Mouse (Mus musculus): ENCODE data around the gene Gm45208.
A peak's percentile ranks its signal among the peaks of the same experiment; 100 is the strongest.

Gm45208 gene

DNA sequence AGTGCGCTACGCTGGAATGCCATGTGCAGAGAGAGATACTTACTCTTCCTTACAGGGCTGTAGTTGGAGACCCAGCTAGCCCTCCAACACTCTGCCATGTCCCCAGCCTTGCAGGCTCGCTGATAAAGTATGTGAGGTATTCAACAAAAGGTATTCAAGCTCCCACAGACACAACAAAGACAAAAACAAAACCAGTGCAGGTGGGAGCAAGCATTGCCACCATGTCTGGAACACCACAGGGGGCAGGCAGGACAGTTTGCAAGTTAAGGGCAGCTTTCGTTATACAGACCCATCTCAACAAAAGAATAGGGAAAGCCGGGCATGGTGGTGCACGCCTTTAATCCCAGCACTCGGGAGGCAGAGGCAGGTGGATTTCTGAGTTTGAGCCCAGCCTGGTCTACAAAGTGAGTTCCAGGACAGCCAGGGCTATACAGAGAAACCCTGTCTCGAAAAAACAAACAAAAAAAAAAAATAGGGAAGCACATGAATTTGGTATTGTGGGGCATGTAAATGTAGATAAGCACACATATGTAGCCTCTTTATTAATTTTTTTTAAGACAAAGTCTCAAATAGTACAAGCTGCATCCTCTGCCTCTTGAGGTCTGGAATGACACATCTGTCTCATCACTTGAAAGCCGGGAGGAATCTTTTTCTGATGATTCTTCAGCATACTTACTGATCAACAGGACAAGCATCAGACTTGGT lies 53.6 kb downstream of the Gm45208 start:
- DNase-seq: no peak

DNA sequence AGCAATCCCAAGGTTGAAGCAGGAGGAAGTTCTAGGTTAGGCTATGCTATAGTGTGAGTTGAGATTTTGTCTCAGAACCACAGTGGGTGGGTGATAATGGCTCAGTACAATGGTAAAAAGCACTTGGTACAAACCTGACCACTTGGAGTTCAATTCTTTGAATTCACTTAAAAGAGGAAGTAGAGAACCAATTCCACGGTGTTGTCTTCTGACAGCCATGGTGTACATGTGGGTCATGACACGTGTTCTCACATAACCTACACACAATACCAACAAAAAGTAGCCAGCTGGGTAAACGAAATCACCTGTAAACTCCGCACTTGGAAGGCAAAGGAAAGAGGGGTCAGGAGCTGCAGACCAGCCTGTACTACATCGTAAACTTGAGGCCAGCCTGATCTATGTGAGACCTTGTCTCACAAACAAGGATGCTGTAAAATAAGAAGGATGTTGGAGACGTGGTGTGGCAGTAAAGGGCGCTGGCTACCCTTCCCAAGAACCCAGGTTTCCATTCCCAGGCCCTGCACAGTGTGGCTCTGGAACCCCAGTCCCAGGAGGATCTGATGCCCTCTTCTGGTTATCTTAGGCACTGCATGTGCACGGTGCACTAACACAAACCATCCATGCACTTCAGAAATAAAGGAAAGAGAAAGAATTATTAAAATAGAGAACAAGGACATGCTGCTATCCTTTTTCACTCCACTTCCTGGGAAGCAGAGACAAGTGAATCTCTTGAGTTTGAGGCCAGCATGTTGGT lies 54.5 kb downstream of the Gm45208 start:
- peak; percentile 66 to 75 for DNase-seq

DNA sequence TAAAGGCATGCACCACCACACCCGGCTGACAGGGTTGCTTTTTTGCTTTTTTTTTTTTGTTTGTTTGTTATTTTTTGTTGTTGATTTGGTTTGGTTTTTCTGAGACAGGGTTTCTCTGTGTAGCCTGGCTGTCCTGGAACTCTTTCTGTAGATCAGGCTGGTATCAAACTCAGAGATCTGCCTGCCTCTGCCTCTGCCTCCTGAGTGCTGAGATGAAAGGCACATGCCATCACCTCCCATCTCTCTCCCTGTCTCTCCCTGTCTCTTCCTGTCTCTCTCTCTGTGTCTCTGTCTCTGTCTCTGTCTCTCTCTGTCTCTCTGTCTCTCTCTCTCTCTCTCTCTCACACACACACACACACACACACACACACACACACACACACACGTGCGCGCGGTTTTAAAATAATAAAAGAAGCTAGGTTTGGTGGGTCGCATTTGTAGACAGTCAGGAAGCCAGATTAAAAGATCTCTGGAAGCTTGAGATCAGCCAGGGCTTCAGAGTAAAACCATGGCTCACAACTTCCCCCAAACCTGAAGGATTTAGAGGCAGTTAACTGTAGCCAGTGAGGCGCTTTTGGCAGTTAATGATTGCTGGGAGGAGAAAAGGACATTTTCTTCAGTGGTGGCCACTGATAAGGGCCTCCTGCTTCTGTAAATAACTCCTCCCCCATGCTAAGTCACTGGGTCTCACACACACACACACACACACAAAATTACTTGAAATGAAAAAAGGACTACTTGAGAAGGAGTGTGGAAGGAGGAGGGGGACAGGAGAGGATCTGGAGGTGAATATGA lies 56.6 kb downstream of the Gm45208 start:
- DNase-seq: no peak

DNA sequence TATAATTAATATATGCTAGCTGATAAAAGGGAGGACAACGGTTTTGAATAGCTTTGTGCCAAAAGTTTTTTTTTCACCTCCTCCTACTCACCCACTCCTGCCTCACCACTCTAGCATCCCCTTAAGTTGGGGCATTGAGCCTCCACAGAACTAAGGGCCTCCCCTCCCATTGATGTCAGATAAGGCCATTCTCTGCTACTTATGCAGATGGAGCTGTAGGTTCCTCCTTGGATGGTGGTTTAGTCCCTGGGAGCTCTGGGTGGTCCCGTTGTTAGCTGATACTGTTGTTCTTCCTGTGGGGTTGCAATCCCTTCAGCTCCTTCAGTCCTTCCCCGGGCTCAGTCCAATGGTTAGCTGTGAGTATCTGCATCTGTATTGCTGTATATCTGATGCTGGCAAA lies 57.2 kb downstream of the Gm45208 start:
- DNase-seq: no peak
